Mouse (Mus musculus) stomach, postnatal 0 days (tissue): Measurements from ENCODE around the gene Lrrc32. TPM values are rescaled to one million over a fixed set of nuclear protein-coding genes. Genes with fewer than 3 reads are reported as not detected.

Experiments
- ATAC-seq: fragments of 200-750 bp; cut with Nextera tagmentation; 2 replicates; pipeline ENCODE4 v1.8.0; 2017; ENCODE audit not compliant: low FRiP score, low TSS enrichment
- DNase-seq: peaks from one replicate; pipeline ENCODE4 v3.0.0-alpha.2; 2016; ENCODE audit warnings: low spot score
- H3K27ac ChIP-seq: fragments of 300-500 bp; sonication (generic); replicated peaks from 2 replicates; pipeline ENCODE4 v1.5.1; 2014; ENCODE audit warnings: mild to moderate bottlenecking, control low read depth
- H3K27me3 ChIP-seq: fragments of 300-500 bp; sonication (generic); 2 replicates; pipeline ENCODE4 v1.6.1; 2014; ENCODE audit warnings: low read length; ENCODE audit not compliant: control insufficient read depth, insufficient read depth
- H3K36me3 ChIP-seq: fragments of 300-500 bp; sonication (generic); 2 replicates; pipeline ENCODE4 v1.6.1; 2014; ENCODE audit warnings: low read length, mixed read lengths; ENCODE audit not compliant: control insufficient read depth, insufficient read depth
- H3K4me1 ChIP-seq: fragments of 300-500 bp; sonication (generic); replicated peaks from 2 replicates; pipeline ENCODE4 v1.6.1; 2014; ENCODE audit warnings: antibody characterized with exemption; ENCODE audit not compliant: control insufficient read depth, insufficient read depth
- H3K4me2 ChIP-seq: fragments of 300-500 bp; sonication (generic); replicated peaks from 2 replicates; pipeline ENCODE4 v1.6.1; 2014; ENCODE audit warnings: low read depth, mild to moderate bottlenecking, control low read depth, moderate library complexity
- H3K4me3 ChIP-seq: fragments of 300-500 bp; sonication (generic); 2 replicates; pipeline ENCODE4 v1.5.1; 2014; ENCODE audit warnings: low read depth, low read length, control low read depth
- H3K9ac ChIP-seq: fragments of 300-500 bp; sonication (generic); 2 replicates; pipeline ENCODE4 v1.6.1; 2014; ENCODE audit warnings: mild to moderate bottlenecking, low read length, control low read depth, mixed read lengths
- H3K9me3 ChIP-seq: fragments of 300-500 bp; sonication (generic); 2 replicates; pipeline ENCODE4 v1.6.1; 2016; ENCODE audit warnings: low read length; ENCODE audit not compliant: control insufficient read depth
- CTCF ChIP-seq: IDR thresholded peaks from 2 replicates; pipeline ENCODE4 v1.5.1; 2016; ENCODE audit warnings: antibody characterized with exemption, low read depth, mild to moderate bottlenecking, moderate library complexity
- EP300 ChIP-seq: optimal IDR thresholded peaks from 2 replicates; pipeline ENCODE3; 2016; ENCODE audit warnings: antibody characterized with exemption
- WGBS: fragments of 180-500 bp; shearing (Covaris S2); extraction: QIAGEN DNeasy Blood & Tissue Kit; methylation state at CpG from one replicate; pipeline ENCODE4 v1.1.7; 2014; 5-methylcytosine and 5-hydroxymethylcytosine counted together
- polyA plus RNA-seq: library from polyadenylated mRNA; unstranded; fragments of >200 nt; fragmentation: Nextera tagmentation; extraction: Ambion mirVana; gene quantifications from 2 replicates; pipeline ENCODE4 v1.2.1, GENCODE M21; 2015

Lrrc32 gene
- polyA plus RNA-seq, 1 experiment from 2014 or later: 3.6 TPM

DNA sequence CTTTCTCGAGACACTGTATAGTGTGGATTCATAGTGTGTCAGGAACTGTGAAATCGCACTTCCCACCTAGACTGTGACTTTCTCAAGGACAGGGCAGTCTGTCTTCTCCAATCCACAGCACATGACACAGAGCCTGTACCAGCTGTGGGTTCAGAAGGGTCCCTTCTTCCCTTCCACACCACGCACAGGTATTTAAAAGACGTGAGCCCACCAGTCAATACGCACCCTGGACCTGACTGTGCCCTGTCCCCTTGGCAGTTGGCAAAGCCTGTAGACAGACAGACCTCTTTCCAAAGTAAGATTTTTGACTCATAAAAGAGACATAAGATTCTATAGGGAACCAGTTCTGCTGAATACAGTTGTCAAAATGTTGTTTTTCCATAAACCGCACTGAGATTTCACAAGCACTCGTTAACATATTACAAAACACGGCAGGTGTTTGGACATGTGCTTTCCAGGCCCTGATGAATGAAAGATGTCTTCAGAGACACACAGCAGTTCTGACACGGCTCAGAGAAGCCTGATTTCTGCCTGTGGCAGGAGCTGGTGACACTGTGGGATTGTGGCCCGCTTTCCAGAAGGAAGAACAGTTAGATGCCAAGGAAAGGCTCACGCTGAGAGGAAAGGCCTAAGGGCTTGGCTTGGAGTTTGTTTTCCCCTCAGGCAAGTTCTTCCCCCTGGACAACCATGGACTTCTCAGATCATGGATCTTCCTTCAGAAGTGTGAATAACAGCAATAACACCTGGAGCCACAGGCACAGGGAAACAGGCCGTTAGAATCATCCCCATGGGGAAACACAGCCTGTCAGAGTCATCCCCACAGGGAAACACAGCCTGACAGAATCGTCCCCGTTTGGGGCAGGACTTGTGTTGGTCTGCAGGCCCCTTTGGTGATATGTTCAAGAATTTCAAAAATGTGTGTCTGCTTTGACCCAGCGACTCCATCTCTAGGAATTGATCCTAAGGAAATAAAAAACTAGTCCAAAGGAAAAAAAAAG, 22.2 kb downstream of the Lrrc32 start:
- Histone ChIP-seq H3K4me2 (no peak overlapping the region), H3K4me3 (no peak overlapping the region), H3K27me3 (no peaks in the 10 kb centered on the region), H3K9me3 (no peaks in the 10 kb centered on the region), H3K36me3 (no peaks in the 10 kb centered on the region), H3K9ac (no peak overlapping the region), H3K4me1 (no peaks in the 10 kb centered on the region), H3K27ac (no peak overlapping the region)
- ATAC-seq: no peak
- no peak for DNase-seq
- 56% methylated on average over 15 of the region's 15 CpGs for WGBS
- TF ChIP-seq CTCF (no peak), EP300 (no peak)

DNA sequence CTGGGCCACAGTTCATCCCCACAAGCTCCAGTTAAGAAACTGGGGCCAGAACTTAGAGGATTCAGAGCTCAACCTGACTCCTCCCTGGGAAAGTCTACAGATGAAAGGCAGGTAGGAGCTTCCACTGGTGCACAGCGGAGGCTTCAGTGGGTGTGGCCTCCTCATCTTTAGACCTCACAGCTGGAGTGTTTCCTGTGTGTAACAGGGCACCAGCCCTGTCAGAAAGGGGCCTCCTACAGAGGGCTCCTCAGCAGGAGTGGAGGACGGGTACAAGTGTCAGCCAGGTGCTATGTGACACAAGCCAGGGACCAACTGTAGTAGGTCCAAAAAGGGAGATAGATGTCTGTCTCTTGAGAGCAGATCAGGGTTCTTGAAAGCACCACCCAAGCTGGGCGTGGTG, 24.2 kb downstream of the Lrrc32 start:
- H3K27me3 ChIP-seq: no peaks in the 10 kb centered on the region
- no peak overlapping the region for H3K4me2 ChIP-seq
- H3K4me1 ChIP-seq: no peaks in the 10 kb centered on the region
- no peak overlapping the region for H3K9ac ChIP-seq
- H3K4me3 ChIP-seq: no peak overlapping the region
- H3K27ac ChIP-seq: no peak overlapping the region
- H3K9me3 ChIP-seq: no peaks in the 10 kb centered on the region
- 89% methylated on average over 3 of the region's 3 CpGs for WGBS
- no peak for ATAC-seq
- H3K36me3 ChIP-seq: no peaks in the 10 kb centered on the region
- no peak for DNase-seq
- no peak for TF ChIP-seq EP300
- TF ChIP-seq CTCF: no peak

DNA sequence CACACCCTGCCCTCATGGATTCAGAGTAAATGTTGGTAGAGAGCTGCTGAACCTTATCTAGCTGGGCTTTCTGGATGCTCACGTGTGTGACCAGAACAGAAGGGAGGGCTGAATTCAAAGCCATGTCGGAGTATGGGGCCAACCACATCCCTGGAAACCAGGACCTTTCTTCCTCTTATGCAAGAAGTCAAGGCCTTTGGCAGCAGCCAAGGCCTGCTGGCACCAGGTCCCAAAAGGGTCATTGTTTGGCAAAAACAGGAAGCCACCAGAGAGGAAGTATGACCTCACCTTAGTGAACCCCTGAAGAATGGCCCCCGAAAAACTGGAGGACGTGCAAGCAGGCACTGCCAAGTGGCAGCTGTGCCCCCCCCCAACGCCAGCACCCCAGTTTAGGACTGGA, 33.5 kb downstream of the Lrrc32 start:
- no peak for DNase-seq
- Histone ChIP-seq H3K27ac (peak overlapping the region; percentile 73), H3K9me3 (no peaks in the 10 kb centered on the region), H3K4me1 (peaks cover 9% of the 10 kb centered on the region; the same call in 1 of the 2 replicates), H3K4me3 (no peak overlapping the region), H3K4me2 (no peak overlapping the region), H3K9ac (no peak overlapping the region), H3K27me3 (no peaks in the 10 kb centered on the region), H3K36me3 (no peaks in the 10 kb centered on the region)
- no peak for TF ChIP-seq CTCF
- no peak for TF ChIP-seq EP300
- no peak for ATAC-seq
- WGBS: 73% methylated on average over 5 of the region's 5 CpGs

DNA sequence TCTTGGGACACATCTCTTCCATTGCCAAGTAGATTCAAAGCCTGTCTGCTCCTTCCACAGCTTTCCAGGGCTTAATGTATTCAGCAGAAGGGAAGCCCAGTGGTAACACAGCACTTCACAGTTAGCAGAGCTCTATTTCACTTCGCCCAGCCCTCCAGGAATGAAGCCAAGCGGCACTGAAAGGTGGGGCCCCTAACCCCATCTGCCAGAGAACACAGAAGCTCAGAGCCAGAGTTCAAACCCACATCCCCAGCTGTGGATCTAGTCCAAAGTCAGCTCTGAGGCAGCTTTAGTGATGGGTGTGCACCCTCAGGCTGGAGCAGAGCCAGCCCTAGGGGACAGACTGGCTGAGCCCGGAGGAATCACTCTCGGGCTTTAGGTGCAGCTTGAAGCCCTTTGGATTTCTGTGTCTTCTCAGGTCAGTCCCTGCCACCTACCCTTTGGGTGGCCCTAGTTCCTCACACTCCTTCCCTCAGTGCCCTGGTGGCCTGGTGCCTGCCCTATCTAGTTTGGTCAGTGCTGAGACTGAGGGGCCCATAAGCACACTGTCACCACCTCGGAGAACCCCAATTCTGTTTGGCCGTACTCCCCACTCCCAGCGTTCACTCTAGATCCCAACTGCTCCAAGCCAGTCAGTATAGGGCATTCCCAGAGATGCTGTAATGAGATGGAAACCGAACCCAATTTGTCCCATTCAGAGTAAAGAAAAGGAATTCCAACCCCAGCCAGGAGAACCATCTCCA, 34.2 kb downstream of the Lrrc32 start:
- Histone ChIP-seq H3K4me1 (peaks cover 9% of the 10 kb centered on the region; the same call in 1 of the 2 replicates), H3K36me3 (no peaks in the 10 kb centered on the region), H3K27me3 (no peaks in the 10 kb centered on the region), H3K4me2 (no peak overlapping the region), H3K9me3 (no peaks in the 10 kb centered on the region), H3K27ac (peak overlapping the region; percentile 73), H3K9ac (no peak overlapping the region), H3K4me3 (no peak overlapping the region)
- 54% methylated on average over 8 of the region's 8 CpGs for WGBS
- ATAC-seq (peak; percentile 28; the same call in 1 of the 2 replicates), DNase-seq (no peak)
- TF ChIP-seq CTCF: no peak
- no peak for TF ChIP-seq EP300

DNA sequence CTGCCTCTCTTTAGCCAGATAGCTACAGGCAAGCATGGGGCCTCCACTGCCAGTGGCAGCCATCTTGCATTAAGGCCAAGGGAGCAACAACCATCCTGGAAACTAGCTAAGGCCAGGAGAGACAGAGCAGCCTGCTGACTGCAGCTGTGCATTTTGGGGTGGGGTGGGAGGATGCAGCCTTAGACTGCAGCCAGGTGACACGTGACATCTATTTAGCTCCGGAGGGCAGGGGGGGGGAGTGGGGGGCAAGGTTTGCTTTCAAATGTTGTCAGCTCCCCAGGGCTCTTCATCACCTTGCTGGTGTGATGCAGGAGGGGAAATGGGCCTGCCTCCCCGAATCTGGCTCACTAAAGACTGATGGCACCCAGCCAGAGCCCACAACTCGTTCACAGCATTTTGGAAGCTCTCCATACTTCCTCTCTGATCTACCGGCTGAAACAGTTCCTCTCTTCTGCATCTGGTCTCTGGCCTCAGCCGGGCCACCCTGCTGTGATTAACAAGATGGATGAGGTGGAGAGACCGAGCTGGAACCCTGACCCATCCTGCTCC, 34.8 kb downstream of the Lrrc32 start:
- ATAC-seq (peak; percentile 28; the same call in 1 of the 2 replicates), DNase-seq (no peak)
- no peaks in the 10 kb centered on the region for H3K9me3 ChIP-seq
- no peak overlapping the region for H3K4me3 ChIP-seq
- peak overlapping the region; percentile 73 for H3K27ac ChIP-seq
- TF ChIP-seq CTCF: no peak
- TF ChIP-seq EP300: no peak
- H3K27me3 ChIP-seq: no peaks in the 10 kb centered on the region
- H3K4me1 ChIP-seq: peaks cover 9% of the 10 kb centered on the region; the same call in 1 of the 2 replicates
- H3K36me3 ChIP-seq: no peaks in the 10 kb centered on the region
- WGBS: 8% methylated on average over 7 of the region's 7 CpGs
- H3K4me2 ChIP-seq: no peak overlapping the region
- H3K9ac ChIP-seq: no peak overlapping the region
